Mouse (Mus musculus): Measurements from ENCODE around the gene Wipi2. TPM values are rescaled to one million over a fixed set of nuclear protein-coding genes. Genes with fewer than 3 reads are reported as not detected.

Wipi2 gene
- 57.8 TPM for polyA plus RNA-seq (2017; shearing (Covaris generic))

DNA sequence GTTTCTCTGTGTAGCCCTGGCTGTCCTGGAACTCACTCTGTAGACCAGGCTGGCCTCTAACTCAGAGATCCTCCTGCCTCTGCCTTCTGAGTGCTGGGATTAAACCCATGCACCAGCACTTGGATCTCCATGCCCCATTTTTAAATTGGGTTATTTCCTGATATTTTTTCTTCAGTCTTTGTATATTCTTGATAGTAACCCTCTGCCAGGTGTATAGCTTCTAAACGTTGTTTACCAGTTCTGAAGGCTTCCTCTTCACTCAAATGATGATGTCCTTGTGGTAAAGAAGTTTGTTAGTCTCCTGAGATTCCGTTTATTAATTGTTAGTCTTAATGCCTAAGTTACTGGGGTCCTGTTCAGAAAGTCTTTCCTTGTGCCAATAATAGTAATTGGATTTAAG lies at the start of gene Wipi2:
TSS of gene Wipi2 (plus strand) at position 301 of the 400 bp plus-strand sequence.

DNA sequence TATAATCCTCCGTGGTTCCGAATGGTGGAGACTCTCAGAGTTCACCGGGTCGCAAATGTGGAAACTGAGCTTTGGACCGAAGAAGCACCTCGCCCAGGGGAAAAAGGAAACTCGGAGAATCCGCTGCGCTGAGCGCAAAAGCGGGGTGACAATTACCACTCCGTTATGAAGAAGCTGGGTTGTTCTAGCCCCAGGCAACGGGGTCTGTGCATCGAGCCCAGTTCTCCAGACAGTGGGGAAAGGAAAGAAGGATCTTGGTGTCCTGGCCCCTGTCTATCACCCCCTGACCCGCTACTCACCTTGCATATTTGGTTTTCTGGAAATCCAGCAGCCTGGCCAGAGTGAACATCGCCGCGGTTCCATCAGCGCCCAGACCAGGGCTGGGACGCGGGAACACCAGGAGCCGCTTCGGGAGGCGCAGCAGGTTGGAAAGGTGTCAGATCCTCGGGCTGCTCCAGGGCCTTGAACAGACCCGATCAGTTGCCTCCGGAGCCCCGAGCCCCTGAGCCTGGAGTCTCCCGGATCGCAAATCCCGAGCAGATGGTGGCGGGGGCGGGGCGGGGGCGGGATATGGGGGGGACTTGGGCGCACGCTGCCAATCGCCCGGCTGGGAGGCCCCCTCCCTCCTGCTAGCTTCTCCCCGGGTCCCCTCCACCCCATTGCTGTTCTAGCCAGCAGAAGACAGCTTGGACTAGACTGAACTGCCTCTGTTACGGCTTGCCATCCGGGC lies 19.1 kb upstream of the Wipi2 start, which contains the start of gene Mmd2:
TSS of gene Mmd2 (minus strand) at position 542 of the 730 bp plus-strand sequence.

DNA sequence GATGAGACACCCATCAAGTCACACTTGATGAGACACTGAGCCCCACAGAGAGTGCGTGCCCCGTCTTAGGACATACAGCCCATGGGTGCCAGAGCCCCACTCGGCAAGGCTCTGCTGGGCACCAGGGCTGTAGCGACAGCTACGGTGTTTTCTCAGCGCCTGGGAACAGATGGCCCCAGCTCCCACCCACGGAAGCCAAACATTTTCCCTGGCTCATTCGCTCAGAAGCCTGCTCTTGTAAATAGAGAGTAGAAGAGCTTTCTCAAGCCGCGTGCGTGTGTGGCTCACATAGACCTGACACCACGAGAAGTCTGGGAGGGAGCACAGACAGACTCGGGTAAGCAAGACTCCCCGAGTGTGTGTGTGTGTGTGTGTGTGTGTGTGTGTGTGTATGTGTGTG lies 64.8 kb downstream of the Wipi2 start, which contains the start of gene Slc29a4:
TSS of gene Slc29a4 (plus strand) at position 265 of the 400 bp plus-strand sequence.

Other genes with a start within 250 kb of the Wipi2 start
- gene Foxk1, start 226.2 kb upstream of the Wipi2 start, polyA plus RNA-seq (2017; shearing (Covaris generic)) = 11.8 TPM
- gene Ap5z1, start 163.8 kb upstream of the Wipi2 start, polyA plus RNA-seq (2017; shearing (Covaris generic)) = 19.6 TPM
- not detected for gene Papolb, start 97.6 kb upstream of the Wipi2 start, polyA plus RNA-seq (2017; shearing (Covaris generic))
- not detected for gene Radil, start 76.6 kb upstream of the Wipi2 start, polyA plus RNA-seq (2017; shearing (Covaris generic))
- gene Mmd2, start 18.9 kb upstream of the Wipi2 start, polyA plus RNA-seq (2017; shearing (Covaris generic)) = not detected
- 0.75 TPM for gene Slc29a4, start 64.8 kb downstream of the Wipi2 start, polyA plus RNA-seq (2017; shearing (Covaris generic))
- gene Tnrc18, start 190.0 kb downstream of the Wipi2 start, polyA plus RNA-seq (2017; shearing (Covaris generic)) = 34.5 TPM